Mouse (Mus musculus) ES-E14 (cell line): ENCODE results near the gene Mcts2.

Experiments used
- CHD2 ChIP-seq: IDR thresholded peaks from 2 replicates; pipeline ENCODE4 v1.6.1; 2014; ENCODE audit warnings: mild to moderate bottlenecking, low read depth, low read length, inconsistent platforms
- HCFC1 ChIP-seq: IDR thresholded peaks from 2 replicates; pipeline ENCODE4 v1.6.1; 2012; ENCODE audit warnings: low read length, inconsistent platforms, borderline replicate concordance; ENCODE audit not compliant: insufficient read depth
- MAFK ChIP-seq: IDR thresholded peaks from 2 replicates; pipeline ENCODE4 v1.6.1; 2014; ENCODE audit warnings: mild to moderate bottlenecking, low read depth, low read length, inconsistent platforms; ENCODE audit not compliant: insufficient read depth
- ZNF384 ChIP-seq: IDR thresholded peaks from 2 replicates; pipeline ENCODE4 v1.6.1; 2012; ENCODE audit warnings: low read depth, low read length, inconsistent platforms

GRCm38 (mm10) chr2:152670983-152671641 lies 15.7 kb upstream of the Mcts2 start:
- TF ChIP-seq CHD2 (no peak), ZNF384 (no peak), MAFK (no peak), HCFC1 (no peak)
